Mouse (Mus musculus) gastrocnemius, postnatal 4 days (tissue): ENCODE measurements around the gene Srms. TPM values are rescaled to one million over a fixed set of nuclear protein-coding genes. Genes with fewer than 3 reads are reported as not detected.
"Not testable (repeated sequence)": the region's sequence is repeated elsewhere in the genome, so short reads cannot be mapped to it uniquely, and the experiment has no call there.

Experiments used
- DNase-seq, 2 experiments: peaks; one replicate each; pipeline ENCODE4 v3.0.0; 2021 to 2022; ENCODE audit warnings: low spot score in 2 of 2, mixed read lengths in 2 of 2
- total RNA-seq, 2 experiments: library from RNA; stranded (reverse); gene quantifications; 2 replicates each; pipeline ENCODE4 v1.2.3; 2021

Srms gene
- total RNA-seq, 2 experiments from 2014 or later: not detected

GRCm38 (mm10) chr2:181220361-181220760 lies 7.4 kb upstream of the Srms start:
- no peak for DNase-seq

DNA sequence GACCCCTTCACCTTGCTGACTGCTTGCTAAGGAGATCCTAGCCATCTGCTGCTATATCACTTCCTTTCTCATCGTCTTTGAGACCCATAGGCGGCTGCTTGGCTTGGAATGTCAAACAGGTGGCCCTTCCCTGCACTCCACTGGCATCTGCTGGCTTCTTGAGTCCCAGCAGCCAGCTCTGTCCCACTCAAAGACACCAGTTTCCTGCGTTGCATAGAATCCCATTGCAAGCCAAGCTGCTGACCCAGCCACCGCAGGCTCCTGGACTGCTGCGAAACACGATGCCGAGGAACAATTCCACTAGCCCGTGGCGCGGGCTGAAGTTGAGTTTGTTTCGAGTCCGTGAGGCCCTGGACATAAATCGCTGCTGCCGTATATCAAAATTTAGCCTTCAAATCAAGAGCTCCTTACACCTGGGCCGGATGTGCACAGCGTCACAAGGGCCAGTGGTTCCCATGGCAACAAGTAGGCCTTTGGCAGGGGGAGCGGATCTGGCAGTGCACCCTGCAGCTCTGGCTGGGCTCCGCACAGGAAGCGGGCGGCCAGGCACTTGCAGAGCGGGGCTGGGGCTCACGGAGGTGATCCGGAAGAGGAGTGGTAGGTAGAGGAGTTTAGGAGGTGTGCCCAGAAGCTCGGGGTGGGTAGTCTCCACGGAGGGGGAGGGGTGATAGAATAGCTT lies 6.7 kb upstream of the Srms start, which contains the start of gene Fndc11:
Gene Fndc11 (plus strand): TSS at position 476 of the 679 bp plus-strand sequence.
- peak in 1 of 2 experiments; percentile 58 for DNase-seq

DNA sequence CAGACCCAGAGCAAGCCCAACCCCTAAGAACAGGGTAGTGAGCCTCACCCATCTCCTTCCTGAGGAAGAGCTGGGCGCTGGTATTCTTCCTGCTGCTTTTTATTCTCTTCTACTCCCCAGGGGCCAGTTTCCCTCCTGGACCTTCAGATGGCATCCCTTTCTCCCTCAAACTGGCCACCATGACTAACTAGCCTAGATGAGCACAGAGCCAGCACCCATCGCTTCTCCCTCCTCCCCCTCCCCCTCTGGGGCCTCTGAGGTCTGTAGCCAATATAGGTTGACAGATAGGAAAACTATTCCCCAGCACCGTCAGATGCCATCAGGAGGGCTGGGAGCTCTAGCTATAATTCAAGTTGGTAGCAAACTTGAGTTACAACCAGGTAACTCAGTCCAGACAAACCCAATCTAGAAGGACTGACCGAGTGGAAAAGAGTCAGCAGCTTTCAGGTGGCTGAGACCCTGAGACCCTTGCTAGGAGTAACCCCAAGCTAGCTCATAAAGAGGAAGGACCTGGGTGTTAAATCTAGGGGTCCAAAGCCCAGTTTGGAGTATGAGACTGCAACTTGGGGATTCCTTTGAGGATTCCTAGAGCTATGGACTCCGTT lies 6.0 kb upstream of the Srms start:
- DNase-seq: no peak

- no peak for DNase-seq
These were observed 3.1 kb upstream of the Srms start for GRCm38 (mm10) chr2:181216037-181216436.

DNA sequence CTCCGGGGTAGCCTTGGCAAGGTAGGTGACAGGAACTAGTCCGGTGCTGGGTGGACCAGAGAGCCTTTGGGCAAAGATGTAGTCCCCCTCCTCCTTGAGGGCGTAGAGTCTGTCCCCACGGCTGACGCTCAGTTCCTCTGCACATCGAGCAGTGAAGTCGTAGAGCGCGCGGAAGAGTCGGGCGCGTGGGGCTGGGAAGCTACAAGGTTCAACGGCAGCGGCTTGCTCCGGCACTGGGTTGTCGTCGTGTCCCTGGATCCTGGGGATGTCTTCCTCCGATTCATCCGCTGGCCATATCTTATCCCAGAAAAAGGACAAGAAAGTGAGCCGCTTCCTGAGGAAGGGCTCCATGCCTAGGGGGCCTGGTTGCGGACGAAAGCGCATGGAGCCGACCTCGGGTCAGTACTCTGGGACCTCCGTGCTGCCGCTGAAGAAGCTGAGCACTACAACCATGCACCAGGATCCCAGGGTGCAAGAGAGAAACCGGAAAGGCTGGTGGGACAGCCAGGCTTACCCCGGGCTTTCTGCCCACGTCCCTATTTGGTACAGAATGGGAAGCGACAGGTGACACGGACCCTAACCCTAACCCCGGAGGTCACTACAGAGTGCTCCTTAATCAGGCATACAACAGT lies 480 bp downstream of the Srms start:
- DNase-seq: no peak

DNA sequence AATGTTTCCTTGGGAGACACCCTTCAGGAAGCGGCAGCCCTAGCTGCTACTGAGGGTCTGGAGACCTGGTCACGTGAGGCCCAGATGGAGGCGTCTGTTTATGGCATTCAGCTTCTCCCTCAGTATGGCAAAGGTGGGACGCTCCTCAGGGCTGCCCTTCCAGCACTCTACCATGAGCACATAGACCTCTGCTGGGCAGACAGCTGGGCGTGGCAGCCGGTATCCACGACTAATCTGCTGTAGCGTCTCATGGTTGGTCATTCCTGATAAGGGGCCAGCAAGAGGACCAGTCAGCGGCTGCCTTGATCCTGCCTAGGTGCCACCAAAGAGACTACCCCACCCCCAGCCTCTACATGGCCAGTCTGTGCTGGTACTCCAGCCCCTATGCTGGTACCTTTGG lies 6.9 kb downstream of the Srms start:
- no peak for DNase-seq

- no peak for DNase-seq
These were observed 7.3 kb downstream of the Srms start for GRCm38 (mm10) chr2:181205678-181206077.

- DNase-seq: no peak
These were observed 10.1 kb downstream of the Srms start for GRCm38 (mm10) chr2:181202886-181203285.

DNA sequence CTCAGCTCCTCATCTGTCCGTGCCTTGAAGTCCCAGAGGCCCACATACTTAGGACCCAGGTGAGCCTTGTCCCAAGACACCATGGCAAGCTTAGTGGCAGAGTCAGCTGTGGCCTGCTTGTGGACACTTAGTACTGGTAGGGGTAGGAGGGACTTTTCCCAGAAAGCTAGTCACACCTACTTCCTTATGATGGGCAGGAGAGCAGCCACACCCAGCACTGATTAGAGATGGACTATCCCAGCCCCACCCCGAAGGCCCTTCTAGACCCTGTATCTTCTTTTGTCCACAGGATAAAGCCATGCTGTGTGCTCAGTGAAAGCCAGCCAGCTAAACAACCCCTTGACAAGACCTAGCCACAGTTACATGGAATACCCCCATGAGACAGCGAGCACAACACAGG lies 10.6 kb downstream of the Srms start, which contains the start of gene Ptk6:
Gene Ptk6 (minus strand): TSS at position 368 of the 400 bp plus-strand sequence.
- DNase-seq: no peak

- DNase-seq: no peak
These were observed 11.4 kb downstream of the Srms start for GRCm38 (mm10) chr2:181201606-181202005.

DNA sequence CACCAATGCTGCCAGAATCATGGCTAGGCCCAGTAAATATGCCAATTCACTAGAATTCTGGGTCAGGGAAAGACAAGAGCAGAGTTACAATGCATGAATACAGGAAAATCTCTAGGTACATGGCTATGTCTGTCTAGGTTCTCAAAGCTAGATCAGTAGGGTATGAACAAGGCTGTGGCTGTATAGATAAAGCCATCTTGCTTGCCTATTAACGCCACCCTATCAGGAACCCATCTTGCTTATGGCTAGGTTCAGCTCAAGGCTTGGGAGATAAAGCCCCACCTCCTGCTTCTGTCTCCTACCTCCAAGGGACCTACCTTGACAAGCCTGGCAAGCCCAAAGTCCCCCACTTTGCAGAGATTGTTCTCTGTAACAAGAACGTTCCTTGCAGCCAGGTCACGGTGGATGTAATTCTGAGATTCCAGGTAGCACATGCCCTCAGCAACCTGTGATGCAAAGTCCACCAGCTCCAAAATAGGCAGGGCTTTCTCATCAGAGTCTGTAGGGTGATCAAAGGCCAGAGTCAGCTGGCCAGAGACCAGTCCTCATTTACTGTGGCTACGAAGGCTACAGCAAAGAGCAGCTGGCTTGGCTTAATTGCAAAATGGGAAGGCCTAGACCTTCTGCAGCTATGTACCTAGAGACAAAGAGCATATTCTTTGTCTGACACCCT lies 16.2 kb downstream of the Srms start:
- no peak for DNase-seq

GRCm38 (mm10) chr2:181193044-181193443 lies 19.9 kb downstream of the Srms start:
- no peak for DNase-seq

GRCm38 (mm10) chr2:181191936-181192335 lies 21.0 kb downstream of the Srms start:
- DNase-seq: no peak

DNA sequence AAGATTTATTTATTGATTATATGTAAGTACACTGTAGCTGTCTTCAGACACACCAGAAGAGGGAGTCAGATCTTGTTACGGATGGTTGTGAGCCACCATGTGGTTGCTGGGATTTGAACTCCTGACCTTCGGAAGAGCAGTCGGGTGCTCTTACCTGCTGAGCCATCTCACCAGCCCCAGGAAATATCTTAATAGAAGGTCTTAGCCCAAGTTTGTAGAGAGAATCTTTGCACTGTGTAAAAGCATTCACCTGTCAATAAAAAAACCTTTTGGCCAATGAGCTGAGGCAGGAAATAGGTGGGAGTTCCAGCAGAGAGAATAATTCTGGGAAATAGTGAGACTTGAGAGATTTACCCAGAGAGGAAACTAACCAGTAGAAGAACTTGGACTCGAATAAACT lies 21.6 kb downstream of the Srms start:
- not testable (repeated sequence) for DNase-seq

DNA sequence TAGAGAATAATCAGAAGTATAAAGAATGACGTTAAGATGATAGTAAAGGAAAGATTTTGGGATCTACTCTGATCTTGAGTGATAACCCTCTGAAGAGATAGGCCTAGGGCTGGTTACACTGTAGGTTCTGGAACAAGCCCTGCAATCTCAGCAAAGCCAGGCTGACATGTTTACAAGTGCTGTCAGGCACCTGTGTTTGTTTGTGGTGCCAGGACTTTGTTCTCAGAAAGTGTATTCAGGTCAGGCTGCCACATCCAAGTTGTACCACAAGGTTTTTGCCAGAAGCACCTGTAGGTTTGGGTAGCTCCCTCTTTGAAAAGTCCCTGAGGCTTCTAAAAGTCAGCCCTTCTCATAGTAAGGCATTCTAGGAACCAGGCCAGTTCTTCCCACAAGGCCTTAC lies 23.7 kb downstream of the Srms start:
- no peak for DNase-seq

DNA sequence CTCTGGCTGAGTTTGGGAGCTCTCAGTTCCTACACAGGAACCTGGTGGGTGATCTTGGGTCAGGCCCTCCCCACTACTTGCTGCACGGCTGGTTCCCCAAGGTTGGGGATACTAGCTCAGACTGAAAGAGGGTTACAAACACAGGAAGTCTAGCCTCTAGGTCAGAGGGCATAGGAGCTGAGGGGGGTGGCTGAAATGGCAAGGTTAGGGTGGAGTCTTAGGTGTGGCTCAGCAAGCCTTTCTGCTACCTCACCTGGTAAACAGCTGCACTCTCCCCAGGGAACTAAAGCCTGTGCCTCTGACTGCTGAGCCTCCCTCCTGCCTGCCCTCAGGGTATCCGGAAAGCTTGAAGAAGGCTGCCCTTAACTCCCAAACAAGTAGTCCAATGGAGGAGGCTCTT lies 24.3 kb downstream of the Srms start:
- no peak for DNase-seq

GRCm38 (mm10) chr2:181187121-181188000 lies 25.6 kb downstream of the Srms start, which contains the start of gene Ppdpf:
Gene Ppdpf (plus strand): TSS chr2:181187247.
- DNase-seq: peak; percentile 77 to 89

DNA sequence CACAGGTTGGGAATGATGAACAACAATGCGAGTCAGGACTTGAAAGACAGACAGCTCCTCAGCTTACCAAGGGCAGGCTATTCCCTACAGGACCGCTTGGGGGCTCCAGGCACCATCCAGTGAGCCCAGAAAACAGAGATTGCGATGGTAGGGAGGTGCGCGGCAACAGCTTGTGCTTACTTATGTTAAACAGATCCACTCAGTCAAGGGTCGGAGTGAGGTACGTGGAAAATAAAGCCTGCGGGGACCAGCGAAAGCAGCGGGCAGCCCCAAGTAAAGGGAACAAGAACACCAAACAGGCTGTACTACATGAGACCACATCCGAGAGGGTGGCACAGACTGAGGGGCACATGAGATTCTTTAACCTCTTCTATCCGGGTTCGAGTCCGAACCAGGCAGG lies 26.4 kb downstream of the Srms start:
- DNase-seq: peak; percentile 50 to 81

GRCm38 (mm10) chr2:181180898-181181297 lies 32.1 kb downstream of the Srms start:
- DNase-seq: no peak

GRCm38 (mm10) chr2:181178471-181178870 lies 34.5 kb downstream of the Srms start:
- no peak for DNase-seq

DNA sequence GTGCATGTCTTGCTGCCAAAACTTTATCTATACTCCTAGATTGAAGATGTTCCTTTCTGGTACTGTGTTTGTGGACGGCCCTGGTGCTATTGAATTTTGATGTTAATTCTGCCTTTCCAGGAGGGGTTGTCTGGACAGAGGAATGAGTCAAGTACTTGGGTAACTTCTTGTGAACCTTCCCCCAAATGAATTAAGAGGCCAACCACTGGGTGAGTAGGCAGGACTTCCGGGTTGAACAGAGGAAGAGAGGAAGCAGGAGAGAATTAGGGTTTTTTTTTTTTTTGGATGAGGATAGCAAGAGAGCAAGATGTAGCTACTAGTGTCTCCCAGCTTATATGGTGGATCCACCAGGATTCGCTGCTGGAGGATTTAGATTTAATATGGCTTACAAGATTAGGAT lies 35.0 kb downstream of the Srms start:
- DNase-seq: no peak
